Mouse (Mus musculus) spleen, adult 10 weeks (tissue): ENCODE measurements around the gene Nppa. TPM values are rescaled to one million over a fixed set of nuclear protein-coding genes. Genes with fewer than 3 reads are reported as not detected.

Source experiments
- polyA plus RNA-seq: library from polyadenylated mRNA; stranded (reverse); fragments of 350-450 nt; fragmentation: Illumina TruSeq; extraction: RNeasy Lipid Tissue Mini Kit (QIAGEN cat#74804); gene quantifications from one replicate; pipeline ENCODE4 v1.2.3, GENCODE M21; 2015; ENCODE audit warnings: low replicate concordance; ENCODE audit not compliant: insufficient read depth

Nppa gene
- not detected for polyA plus RNA-seq

DNA sequence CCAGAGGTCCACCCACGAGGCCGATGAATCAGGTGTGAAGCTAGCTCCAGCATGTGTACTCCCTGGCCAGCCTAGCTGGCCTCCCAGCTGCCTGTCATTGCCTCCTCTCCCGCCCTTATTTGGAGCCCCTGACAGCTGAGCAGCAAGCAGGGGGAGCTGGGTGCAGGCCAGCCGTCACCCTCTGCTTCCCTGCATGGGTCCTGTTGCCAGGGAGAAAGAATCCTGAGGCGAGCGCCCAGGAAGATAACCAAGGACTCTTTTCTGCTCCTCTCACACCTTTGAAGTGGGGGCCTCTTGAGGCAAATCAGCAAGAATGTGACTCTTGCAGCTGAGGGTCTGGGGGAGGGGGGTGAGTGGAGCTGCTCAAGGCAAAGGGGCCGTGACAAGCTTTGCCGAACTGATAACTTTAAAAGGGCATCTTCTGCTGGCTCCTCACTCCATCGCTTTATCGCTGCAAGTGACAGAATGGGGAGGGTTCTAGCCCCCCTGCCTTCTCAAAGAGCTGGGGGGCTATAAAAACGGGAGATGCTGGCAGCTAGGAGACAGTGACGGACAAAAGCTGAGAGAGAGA is at the start of gene Nppa:
Gene Nppa, plus strand, starts transcription at position 521 of the 571 bp plus-strand sequence.

DNA sequence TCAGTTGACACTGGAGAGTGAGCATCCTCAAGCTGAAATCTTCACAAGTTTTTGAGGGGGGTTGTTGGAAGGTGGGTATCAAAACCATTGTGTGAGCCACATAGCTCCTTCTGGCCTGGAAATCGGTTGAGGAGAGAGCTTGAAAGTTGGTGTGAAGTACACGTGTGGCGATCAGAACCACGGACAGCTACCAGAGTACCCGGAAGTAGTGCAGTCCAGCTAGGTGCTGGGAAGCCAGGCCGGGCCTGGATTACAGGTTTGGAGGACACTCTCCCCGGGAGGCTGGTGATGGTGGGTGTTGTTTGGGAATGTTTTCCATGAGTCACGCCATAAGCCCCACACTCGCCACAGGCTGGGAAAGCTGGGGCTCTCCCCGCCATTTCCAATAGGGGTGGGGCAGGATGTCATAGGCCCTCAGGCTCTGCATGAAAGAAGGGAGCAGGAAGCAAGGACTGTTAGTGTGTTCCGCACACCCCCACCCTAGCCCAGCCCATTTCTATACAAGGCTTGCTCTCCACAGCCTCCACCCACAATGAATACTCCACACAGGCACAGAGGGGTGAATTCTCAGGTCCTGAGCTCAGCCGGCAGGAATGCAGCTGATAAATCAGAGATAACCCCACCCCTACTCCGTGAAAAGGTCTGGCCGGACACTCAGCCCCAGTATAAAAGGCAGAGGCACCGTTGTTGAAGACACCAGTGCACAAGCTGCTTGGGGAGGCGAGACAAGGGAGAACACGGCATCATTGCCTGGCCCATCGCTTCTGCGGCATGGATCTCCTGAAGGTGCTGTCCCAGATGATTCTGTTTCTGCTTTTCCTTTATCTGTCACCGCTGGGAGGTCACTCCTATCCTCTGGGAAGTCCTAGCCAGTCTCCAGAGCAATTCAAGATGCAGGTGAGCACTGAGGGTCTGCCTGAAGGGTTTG is 15.1 kb upstream of the Nppa start, which contains the start of gene Nppb:
Gene Nppb, plus strand, starts transcription at position 584 of the 928 bp plus-strand sequence.

DNA sequence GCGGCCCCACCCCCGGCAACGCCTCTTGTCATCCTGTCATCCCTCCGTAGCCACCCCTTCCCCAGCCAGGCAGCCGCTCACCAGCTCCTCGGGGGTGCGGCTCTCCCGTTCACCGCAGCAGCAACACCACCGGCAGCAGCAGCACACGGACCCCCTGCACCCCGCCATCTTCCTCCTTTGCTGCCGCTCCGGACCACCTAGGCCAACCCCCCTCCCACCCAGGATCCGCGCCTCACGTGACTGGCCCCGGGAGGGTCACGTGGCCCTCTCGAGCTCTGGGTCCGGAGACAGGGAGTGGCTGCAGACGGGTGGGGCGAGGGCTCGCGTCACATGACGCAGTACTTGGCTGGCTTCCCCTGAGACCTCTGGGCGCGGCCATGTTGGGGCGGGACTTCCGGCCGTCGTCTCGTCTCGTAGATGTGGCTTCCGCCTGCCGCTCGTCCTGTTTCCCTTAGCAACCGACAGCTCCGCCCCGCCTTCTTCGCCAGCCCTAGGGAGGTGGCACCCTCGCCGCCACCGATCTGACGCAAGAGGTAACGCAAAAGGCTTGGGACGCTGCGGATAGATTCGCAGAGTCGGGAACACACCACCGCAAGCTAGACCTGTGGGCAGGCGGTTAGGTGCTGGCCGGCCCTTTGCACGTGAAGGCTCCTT is 38.2 kb downstream of the Nppa start, which contains the start of the genes Clcn6 and Mthfr:
Gene Clcn6, minus strand, starts transcription at position 222 of the 654 bp plus-strand sequence.
Gene Mthfr, plus strand, starts transcription at position 478 of the 654 bp plus-strand sequence.

Other genes with a start within 250 kb of the Nppa start
- gene Zfp984, start 190.9 kb upstream of the Nppa start, polyA plus RNA-seq: 66.8 TPM
- gene Zfp933, start 152.4 kb upstream of the Nppa start, polyA plus RNA-seq: 16.7 TPM
- gene Miip, start 131.9 kb upstream of the Nppa start, polyA plus RNA-seq: 28.4 TPM
- 18.5 TPM for gene Fv1, start 131.7 kb upstream of the Nppa start, polyA plus RNA-seq
- gene Mfn2, start 96.0 kb upstream of the Nppa start, polyA plus RNA-seq: 21.7 TPM
- 8.6 TPM for gene Plod1, start 64.0 kb upstream of the Nppa start, polyA plus RNA-seq
- 15.4 TPM for gene 2510039O18Rik, start 59.8 kb upstream of the Nppa start, polyA plus RNA-seq
- gene Nppb, start 14.9 kb upstream of the Nppa start, polyA plus RNA-seq: not detected
- gene Clcn6, start 38.1 kb downstream of the Nppa start, polyA plus RNA-seq: 14.1 TPM
- gene Mthfr, start 38.4 kb downstream of the Nppa start, polyA plus RNA-seq: 11.6 TPM
- 13.4 TPM for gene Agtrap, start 87.3 kb downstream of the Nppa start, polyA plus RNA-seq
- gene Mad2l2, start 129.7 kb downstream of the Nppa start, polyA plus RNA-seq: 16.3 TPM
- gene Draxin, start 130.0 kb downstream of the Nppa start, polyA plus RNA-seq: 2.5 TPM
- 15.7 TPM for gene Fbxo6, start 151.4 kb downstream of the Nppa start, polyA plus RNA-seq
- 2.1 TPM for gene Fbxo44, start 159.8 kb downstream of the Nppa start, polyA plus RNA-seq
- not detected for gene Fbxo2, start 159.9 kb downstream of the Nppa start, polyA plus RNA-seq